Mouse (Mus musculus) heart, embryonic 15.5 days (tissue): ENCODE measurements around the gene Gpd1l. TPM values are rescaled to one million over a fixed set of nuclear protein-coding genes. Genes with fewer than 3 reads are reported as not detected.

Source experiments
- ATAC-seq: fragments of 200-750 bp; cut with Nextera tagmentation; replicated peaks from 2 replicates; pipeline ENCODE4 v1.8.0; 2017; ENCODE audit warnings: low read depth, moderate TSS enrichment; ENCODE audit not compliant: insufficient number of reproducible peaks, insufficient read depth, low FRiP score
- H3K27ac ChIP-seq: fragments of 300-500 bp; sonication (generic); 2 replicates; pipeline ENCODE4 v1.5.1; 2015; ENCODE audit warnings: mild to moderate bottlenecking, inconsistent platforms
- H3K27me3 ChIP-seq: fragments of 300-500 bp; sonication (generic); 2 replicates; pipeline ENCODE4 v1.6.1; 2015; ENCODE audit warnings: inconsistent platforms
- H3K36me3 ChIP-seq: fragments of 300-500 bp; sonication (generic); 2 replicates; pipeline ENCODE4 v1.6.1; 2015; ENCODE audit warnings: mild to moderate bottlenecking, inconsistent platforms
- H3K4me1 ChIP-seq: fragments of 300-500 bp; sonication (generic); replicated peaks from 2 replicates; pipeline ENCODE4 v1.6.1; 2015; ENCODE audit warnings: inconsistent platforms
- H3K4me2 ChIP-seq: fragments of 300-500 bp; sonication (generic); 2 replicates; pipeline ENCODE4 v1.6.1; 2015; ENCODE audit warnings: inconsistent platforms, mild to moderate bottlenecking, moderate library complexity
- H3K4me3 ChIP-seq: fragments of 300-500 bp; sonication (generic); 2 replicates; pipeline ENCODE4 v1.5.1; 2015; ENCODE audit warnings: mild to moderate bottlenecking, inconsistent platforms
- H3K9ac ChIP-seq: fragments of 300-500 bp; sonication (generic); 2 replicates; pipeline ENCODE4 v1.6.1; 2015; ENCODE audit warnings: mild to moderate bottlenecking, inconsistent platforms
- H3K9me3 ChIP-seq: fragments of 300-500 bp; sonication (generic); replicated peaks from 2 replicates; pipeline ENCODE4 v1.6.1; 2016; ENCODE audit warnings: inconsistent platforms
- WGBS: fragments of 180-500 bp; shearing (Covaris S2); methylation state at CpG from one replicate; pipeline ENCODE4 v1.1.7; 2015; ENCODE audit warnings: mixed read lengths; 5-methylcytosine and 5-hydroxymethylcytosine counted together
- polyA plus RNA-seq: library from polyadenylated mRNA; unstranded; fragments of >200 nt; fragmentation: Nextera tagmentation; extraction: Ambion mirVana; gene quantifications from 2 replicates; pipeline ENCODE4 v1.2.1, GENCODE M21; 2015

The Gpd1l gene
- polyA plus RNA-seq, 1 experiment from 2014 or later, result 14.5 TPM

DNA sequence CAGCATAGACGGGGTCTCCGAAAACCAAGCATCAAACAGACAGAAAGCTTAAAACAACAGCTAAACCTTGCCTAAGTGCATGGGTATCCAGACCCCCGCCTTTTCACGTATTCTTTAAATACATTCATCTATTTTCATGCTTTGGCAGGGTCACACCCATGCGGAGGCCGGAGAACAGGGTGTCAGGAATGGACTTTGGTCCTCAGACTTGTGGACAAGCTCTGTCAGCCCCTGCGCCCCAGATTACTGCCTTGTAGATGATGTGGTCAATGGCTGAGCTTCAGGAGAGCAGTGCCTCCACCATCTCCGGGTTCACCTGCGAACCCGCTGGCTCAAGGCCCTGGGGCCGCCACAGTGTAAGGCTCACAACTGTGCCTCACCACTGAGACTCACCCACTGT is 21.6 kb upstream of the Gpd1l start:
- no peak overlapping the region for H3K27ac ChIP-seq
- no peak overlapping the region for H3K4me2 ChIP-seq
- no peaks in the 10 kb centered on the region for H3K9me3 ChIP-seq
- no peaks in the 10 kb centered on the region for H3K36me3 ChIP-seq
- no peaks in the 10 kb centered on the region for H3K4me1 ChIP-seq
- no peaks in the 10 kb centered on the region for H3K27me3 ChIP-seq
- H3K9ac ChIP-seq, result no peak overlapping the region
- WGBS, result 89% methylated on average over 11 of the region's 11 CpGs
- ATAC-seq, result no peak
- no peak overlapping the region for H3K4me3 ChIP-seq

DNA sequence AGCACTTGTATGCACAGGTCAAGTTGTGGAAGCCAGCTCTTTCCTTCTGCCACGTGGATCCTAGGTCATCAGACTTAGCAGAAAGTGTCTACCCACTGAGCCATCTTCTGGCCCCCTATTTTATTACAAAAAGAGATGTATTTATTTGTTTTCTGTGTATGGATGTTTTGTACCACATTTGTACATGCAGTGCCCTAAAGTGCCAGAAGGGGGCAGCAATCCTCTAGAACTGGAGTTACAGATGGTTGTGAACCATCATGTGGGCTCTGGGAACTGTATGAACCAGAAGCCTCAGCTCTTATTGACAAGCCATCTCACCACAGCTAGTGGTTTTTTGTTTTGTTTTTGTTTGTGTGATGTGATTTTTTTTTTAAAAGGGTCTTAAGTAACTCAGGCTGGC is 19.1 kb upstream of the Gpd1l start:
- Histone ChIP-seq H3K4me3 (no peak overlapping the region), H3K27me3 (no peaks in the 10 kb centered on the region), H3K27ac (no peak overlapping the region), H3K36me3 (no peaks in the 10 kb centered on the region), H3K4me2 (no peak overlapping the region), H3K9me3 (no peaks in the 10 kb centered on the region), H3K4me1 (peaks cover 5% of the 10 kb centered on the region), H3K9ac (no peak overlapping the region)
- WGBS, result 41% methylated on average over 1 of the region's 1 CpGs
- no peak for ATAC-seq

DNA sequence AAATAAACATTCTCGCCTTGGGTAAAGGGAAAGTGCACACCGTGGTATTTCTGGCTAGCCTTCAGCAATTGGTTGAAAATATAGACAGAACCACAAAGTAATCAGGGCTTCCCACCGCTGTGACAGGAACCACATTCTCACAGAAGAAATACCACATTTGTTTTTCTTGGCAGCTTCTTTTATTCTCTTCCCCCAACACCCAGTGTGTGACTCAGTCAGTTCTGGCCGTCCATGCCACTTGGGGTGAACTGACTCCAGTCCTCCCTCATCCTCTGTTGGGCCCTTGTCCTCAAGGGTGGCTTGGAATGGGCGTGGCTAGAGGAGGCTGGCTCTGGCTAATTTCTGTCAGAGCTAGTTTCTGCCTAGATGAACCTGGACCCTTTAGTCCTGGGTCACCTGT is 14.6 kb upstream of the Gpd1l start:
- 0 out of 2 replicates have a peak overlapping the region, but pooled peaks have one; percentile 17 for H3K27ac ChIP-seq

DNA sequence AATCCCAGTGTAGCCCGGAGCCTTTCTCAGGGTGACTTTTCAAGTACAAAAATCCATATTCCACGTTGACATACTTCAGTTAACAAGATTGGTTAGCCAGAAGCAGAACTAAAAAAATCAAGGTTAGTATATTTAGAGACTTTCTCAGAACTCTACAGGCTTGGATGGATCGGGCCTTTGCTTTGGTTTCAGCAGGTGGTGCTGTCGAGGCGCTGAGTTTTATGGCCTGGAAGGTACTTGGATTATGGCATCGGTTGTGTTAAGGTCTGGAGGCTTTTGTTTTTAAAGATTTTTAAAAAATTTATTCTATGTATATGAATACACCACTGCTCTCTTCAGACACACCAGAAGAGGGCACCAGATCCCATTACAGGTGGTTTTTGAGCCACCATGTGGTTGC is 11.8 kb upstream of the Gpd1l start:
- ATAC-seq, result no peak
- no peak overlapping the region for H3K9ac ChIP-seq
- H3K36me3 ChIP-seq, result no peaks in the 10 kb centered on the region
- H3K27me3 ChIP-seq, result no peaks in the 10 kb centered on the region
- no peak overlapping the region for H3K27ac ChIP-seq
- H3K4me3 ChIP-seq, result no peak overlapping the region
- no peaks in the 10 kb centered on the region for H3K9me3 ChIP-seq
- no peak overlapping the region for H3K4me2 ChIP-seq
- H3K4me1 ChIP-seq, result peaks cover 5% of the 10 kb centered on the region
- 82% methylated on average over 6 of the region's 6 CpGs for WGBS

More for the DNA sequence above, 14.6 kb upstream of the Gpd1l start:
- no peak overlapping the region for H3K4me3 ChIP-seq
- peak; percentile 78 for ATAC-seq
- H3K9me3 ChIP-seq, result no peaks in the 10 kb centered on the region
- H3K9ac ChIP-seq, result no peak overlapping the region
- no peak overlapping the region for H3K4me2 ChIP-seq
- no peaks in the 10 kb centered on the region for H3K27me3 ChIP-seq
- peaks cover 5% of the 10 kb centered on the region for H3K4me1 ChIP-seq
- WGBS, result 36% methylated on average over 5 of the region's 5 CpGs
- H3K36me3 ChIP-seq, result no peaks in the 10 kb centered on the region

DNA sequence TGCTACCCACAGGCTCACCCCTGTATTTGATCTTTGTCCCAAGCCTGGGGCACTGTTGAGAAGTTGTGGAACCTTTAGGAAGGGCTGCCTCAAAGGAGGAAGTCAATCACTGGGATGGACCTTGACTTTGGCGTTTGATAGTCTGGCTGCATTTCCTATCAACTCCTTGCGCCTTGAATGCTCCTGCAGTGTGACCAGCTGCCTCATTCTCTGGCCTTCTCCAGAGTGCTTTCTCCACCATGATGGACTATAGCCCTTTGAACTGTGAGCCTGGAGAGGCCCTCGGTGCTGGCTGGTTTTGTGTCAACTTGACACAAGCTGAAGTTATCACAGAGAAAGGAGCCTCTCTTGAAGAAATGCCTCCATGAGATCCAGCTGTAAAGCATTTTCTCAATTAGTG is 10.9 kb upstream of the Gpd1l start:
- ATAC-seq, result no peak
- Histone ChIP-seq H3K4me3 (no peak overlapping the region), H3K4me1 (peaks cover 5% of the 10 kb centered on the region), H3K27ac (no peak overlapping the region), H3K9me3 (no peaks in the 10 kb centered on the region), H3K36me3 (no peaks in the 10 kb centered on the region), H3K4me2 (no peak overlapping the region), H3K9ac (no peak overlapping the region), H3K27me3 (no peaks in the 10 kb centered on the region)
- 79% methylated on average over 3 of the region's 3 CpGs for WGBS

DNA sequence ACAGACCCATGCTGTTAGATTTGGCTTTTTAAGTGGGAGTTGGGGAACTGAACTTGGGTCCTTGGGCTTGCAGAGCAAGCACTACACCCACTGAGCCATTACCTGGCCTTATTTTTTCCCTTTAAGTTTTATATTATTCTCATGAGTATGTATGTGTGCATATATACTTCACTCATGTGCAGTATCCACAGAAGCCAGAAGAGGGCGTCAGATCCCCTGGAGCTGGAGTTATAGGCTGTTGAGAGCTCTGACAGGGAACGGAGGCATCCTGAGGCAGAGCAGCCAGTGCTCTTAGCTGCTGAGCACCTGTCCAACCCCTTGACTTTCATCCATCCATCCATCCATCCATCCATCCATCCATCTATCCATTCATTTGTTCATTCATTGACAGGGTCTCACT is 2.9 kb upstream of the Gpd1l start:
- no peak overlapping the region for H3K4me2 ChIP-seq
- no peak overlapping the region for H3K4me3 ChIP-seq
- H3K27me3 ChIP-seq, result no peaks in the 10 kb centered on the region
- WGBS, result 69% methylated on average over 2 of the region's 2 CpGs
- no peak for ATAC-seq
- H3K36me3 ChIP-seq, result no peaks in the 10 kb centered on the region
- no peaks in the 10 kb centered on the region for H3K9me3 ChIP-seq
- no peak overlapping the region for H3K27ac ChIP-seq
- peaks cover 13% of the 10 kb centered on the region for H3K4me1 ChIP-seq
- H3K9ac ChIP-seq, result no peak overlapping the region

DNA sequence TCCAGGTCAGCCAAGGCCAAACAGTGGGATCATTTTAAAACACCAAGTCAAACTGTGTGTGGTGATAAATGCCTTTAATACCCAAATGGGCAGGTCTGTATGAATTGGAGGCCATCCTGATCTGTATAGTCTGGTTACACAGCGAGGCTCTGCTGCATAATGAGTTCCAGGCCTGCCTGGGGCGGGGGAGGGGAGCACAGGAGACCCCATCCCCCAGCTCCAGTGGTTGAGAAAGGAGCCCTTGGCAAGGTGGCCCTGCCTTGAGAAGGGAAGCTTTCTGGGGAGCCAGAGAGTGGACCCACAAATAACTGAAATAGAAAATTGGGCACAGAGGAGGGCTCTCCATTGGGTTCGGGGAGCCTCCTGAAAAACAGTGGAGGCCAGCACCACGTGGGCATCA is 1.5 kb upstream of the Gpd1l start:
- Histone ChIP-seq H3K27me3 (no peaks in the 10 kb centered on the region), H3K9me3 (no peaks in the 10 kb centered on the region), H3K27ac (no peak overlapping the region), H3K36me3 (no peaks in the 10 kb centered on the region), H3K4me3 (no peak overlapping the region), H3K9ac (no peak overlapping the region), H3K4me2 (no peak overlapping the region), H3K4me1 (peaks cover 17% of the 10 kb centered on the region)
- WGBS, result 85% methylated on average over 4 of the region's 4 CpGs
- no peak for ATAC-seq

DNA sequence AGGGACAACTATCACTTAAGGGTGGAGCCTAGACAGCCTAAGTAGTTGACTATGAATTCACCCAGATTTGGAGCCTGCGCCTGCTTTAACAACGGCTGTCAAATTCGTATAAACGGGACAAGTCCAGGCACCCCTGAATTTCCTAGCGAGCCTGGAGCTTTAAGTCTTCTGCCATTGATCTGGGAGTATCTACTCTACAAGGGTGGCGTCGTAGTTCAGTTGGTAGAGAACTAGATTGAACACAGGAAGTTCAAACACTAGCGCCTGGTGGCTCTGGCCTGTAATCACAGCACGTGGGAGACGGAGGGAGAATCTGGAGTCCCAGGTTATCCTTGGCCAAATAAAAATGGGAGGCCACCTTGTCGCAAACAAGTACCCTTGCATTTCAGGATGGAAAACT is 444 bp upstream of the Gpd1l start:
- no peak for ATAC-seq
- Histone ChIP-seq H3K9ac (no peak overlapping the region), H3K36me3 (no peaks in the 10 kb centered on the region), H3K4me3 (peak overlapping the region; percentile 94), H3K27ac (no peak overlapping the region), H3K4me1 (peaks cover 17% of the 10 kb centered on the region), H3K27me3 (no peaks in the 10 kb centered on the region), H3K9me3 (no peaks in the 10 kb centered on the region), H3K4me2 (peak overlapping the region; percentile 98)
- 58% methylated on average over 11 of the region's 11 CpGs for WGBS

DNA sequence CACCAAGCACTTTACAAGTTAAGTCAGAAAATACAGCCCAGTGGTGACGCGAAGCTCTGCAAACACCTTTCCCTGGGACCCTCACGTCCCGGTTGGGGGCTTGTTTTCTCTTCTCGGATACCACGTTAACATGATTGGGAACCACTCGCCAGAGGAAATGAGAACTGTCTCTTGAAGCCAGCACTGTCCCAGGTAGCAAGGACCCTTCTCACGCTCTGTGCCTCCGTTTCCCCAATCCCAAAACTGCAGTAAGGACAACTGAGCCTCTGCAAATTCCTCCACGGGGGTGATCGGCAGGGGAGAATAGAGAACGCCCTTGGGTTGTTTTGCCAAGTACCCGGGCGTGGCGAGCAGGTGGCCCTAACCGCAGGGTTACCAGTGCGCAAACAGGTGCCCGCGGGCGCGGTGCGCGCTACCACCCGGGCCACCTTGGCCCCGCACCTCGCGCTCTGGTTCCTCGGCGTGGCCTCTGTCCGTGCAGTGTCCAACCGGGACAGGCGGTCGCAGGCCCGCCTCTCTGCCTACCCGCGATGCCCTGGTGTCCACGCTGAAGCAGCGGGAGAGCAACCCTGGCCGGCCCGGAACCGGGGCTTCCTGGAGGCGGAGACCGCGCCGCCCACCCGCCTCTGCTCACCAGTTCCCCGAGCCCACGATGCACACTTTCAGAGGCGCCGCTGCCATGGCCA is 607 bp downstream of the Gpd1l start:
- under 1% methylated on average over 50 of the region's 50 CpGs for WGBS
- peaks cover 17% of the 10 kb centered on the region for H3K4me1 ChIP-seq
- H3K27ac ChIP-seq, result peak overlapping the region; percentile 89
- H3K9me3 ChIP-seq, result no peaks in the 10 kb centered on the region
- peak; percentile 19 for ATAC-seq
- no peaks in the 10 kb centered on the region for H3K27me3 ChIP-seq
- H3K36me3 ChIP-seq, result no peaks in the 10 kb centered on the region
- peak overlapping the region; percentile 94 for H3K4me3 ChIP-seq
- H3K4me2 ChIP-seq, result peak overlapping the region; percentile 98
- peak overlapping the region; percentile 82 for H3K9ac ChIP-seq

DNA sequence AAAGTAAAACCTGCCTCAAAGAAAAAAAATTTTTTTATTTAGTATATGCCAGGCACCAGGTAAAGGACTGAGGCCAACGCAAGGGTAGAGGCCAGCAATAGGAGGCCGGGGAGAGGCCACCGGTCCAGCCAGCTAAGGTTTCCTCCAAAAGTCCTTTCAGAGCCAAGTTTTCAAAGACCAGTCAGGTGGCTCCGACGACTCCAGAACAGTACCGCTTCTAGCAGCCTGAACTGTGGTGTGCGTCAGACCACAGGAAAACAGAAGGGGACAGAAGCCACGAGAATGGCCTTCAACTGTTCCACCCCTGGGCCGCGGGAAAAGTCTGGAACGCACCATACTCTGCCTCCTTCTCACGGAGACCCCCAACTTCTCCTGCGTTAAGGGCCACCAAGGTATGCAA is 1.2 kb downstream of the Gpd1l start:
- ATAC-seq, result no peak
- Histone ChIP-seq H3K27ac (no peak overlapping the region; the same call in 1 of the 2 replicates), H3K4me1 (peaks cover 17% of the 10 kb centered on the region), H3K4me3 (peak overlapping the region; percentile 94), H3K4me2 (peak overlapping the region; percentile 98), H3K9me3 (no peaks in the 10 kb centered on the region), H3K27me3 (no peaks in the 10 kb centered on the region), H3K36me3 (no peaks in the 10 kb centered on the region), H3K9ac (peak overlapping the region; percentile 82)
- 18% methylated on average over 13 of the region's 13 CpGs for WGBS

DNA sequence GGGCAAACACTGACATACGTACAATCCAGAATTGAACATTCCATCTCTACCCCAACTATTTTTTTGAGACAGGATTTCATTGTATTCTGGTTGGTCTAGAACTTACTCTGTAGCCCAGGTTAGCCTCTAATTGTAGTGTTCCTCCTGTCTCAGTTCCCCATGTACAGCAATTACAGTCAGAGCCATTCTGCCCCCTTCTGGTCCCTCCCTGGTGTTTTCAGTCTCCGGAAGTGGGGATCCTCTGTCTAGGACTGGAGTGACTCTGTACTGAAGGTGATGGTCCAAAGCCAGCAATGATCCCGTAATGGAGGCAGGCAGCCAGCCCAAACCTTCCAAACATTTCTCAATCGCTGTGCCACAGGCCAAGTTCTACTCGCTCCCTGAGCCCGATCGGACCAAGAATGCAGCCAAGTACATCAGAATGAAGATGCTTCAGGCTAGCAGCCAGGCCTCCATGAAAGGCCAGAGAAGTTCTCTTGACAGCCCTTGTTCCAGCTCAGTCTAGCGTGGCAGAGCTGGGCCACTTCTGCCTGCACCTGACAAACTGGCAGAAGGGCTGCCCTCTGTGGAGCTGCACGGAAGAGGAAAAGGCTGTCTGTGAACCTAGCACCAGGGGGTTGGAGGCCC is 3.2 kb downstream of the Gpd1l start:
- 79% methylated on average over 9 of the region's 9 CpGs for WGBS
- Histone ChIP-seq H3K9ac (no peak overlapping the region), H3K9me3 (no peaks in the 10 kb centered on the region), H3K4me1 (peaks cover 17% of the 10 kb centered on the region), H3K36me3 (no peaks in the 10 kb centered on the region), H3K4me3 (no peak overlapping the region), H3K27me3 (no peaks in the 10 kb centered on the region), H3K4me2 (no peak overlapping the region), H3K27ac (no peak overlapping the region)
- no peak for ATAC-seq

DNA sequence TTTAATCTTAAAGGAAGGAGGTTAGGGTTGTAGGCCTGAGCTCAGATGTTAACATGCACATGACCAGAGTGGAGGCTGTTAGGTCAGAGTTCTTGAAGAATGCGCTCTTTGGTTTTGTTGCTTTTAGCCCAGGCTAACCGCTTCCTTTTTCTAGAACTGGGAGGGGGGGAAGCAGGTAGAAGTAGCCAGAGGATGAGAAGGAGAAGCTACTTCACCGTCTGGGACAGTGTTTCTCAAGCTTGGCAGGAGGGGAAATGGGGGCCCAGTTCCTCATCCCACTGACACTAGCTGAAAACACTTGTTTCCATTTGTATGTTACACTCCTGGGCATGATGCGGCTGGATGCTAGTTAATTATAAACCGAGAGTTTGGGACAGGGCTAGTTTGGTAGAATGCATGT is 8.2 kb downstream of the Gpd1l start:
- Histone ChIP-seq H3K27ac (no peak overlapping the region), H3K36me3 (no peaks in the 10 kb centered on the region), H3K4me2 (no peak overlapping the region), H3K27me3 (no peaks in the 10 kb centered on the region), H3K4me1 (peaks cover 12% of the 10 kb centered on the region), H3K9me3 (no peaks in the 10 kb centered on the region), H3K9ac (no peak overlapping the region), H3K4me3 (no peak overlapping the region)
- 85% methylated on average over 5 of the region's 5 CpGs for WGBS
- ATAC-seq, result no peak
